Mouse (Mus musculus) skeletal muscle tissue, postnatal 0 days (tissue): Measurements from ENCODE around the gene Fgfr1op2. TPM values are rescaled to one million over a fixed set of nuclear protein-coding genes. Genes with fewer than 3 reads are reported as not detected.

Experiments
- polyA plus RNA-seq: library from polyadenylated mRNA; unstranded; fragments of >200 nt; fragmentation: Nextera tagmentation; extraction: Ambion mirVana; gene quantifications from 2 replicates; pipeline ENCODE4 v1.2.1, GENCODE M21; 2015

Gene Fgfr1op2
- polyA plus RNA-seq = 58.9 and 65.2 TPM in 2 replicates

DNA sequence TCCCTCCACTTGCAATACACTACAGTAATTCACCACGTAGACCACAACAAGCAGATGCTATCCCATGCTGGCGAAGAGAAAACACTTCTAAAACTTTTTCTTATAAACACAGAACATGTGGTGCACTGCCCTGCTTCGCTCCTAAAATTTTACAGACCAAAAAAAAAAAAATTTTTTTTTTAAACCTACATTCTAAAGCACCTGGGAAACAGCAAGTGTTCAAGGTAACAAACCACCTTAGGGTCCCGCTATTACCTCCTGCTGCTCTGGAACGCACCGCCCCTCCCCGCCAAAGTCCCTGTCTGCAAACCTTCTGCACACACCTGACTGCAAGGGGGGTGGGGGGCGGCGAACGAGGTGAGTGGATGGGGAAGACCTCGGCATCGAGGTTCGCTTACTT is at the start of gene Fgfr1op2:
Gene Fgfr1op2, plus strand, starts transcription at position 301 of the 400 bp plus-strand sequence.

DNA sequence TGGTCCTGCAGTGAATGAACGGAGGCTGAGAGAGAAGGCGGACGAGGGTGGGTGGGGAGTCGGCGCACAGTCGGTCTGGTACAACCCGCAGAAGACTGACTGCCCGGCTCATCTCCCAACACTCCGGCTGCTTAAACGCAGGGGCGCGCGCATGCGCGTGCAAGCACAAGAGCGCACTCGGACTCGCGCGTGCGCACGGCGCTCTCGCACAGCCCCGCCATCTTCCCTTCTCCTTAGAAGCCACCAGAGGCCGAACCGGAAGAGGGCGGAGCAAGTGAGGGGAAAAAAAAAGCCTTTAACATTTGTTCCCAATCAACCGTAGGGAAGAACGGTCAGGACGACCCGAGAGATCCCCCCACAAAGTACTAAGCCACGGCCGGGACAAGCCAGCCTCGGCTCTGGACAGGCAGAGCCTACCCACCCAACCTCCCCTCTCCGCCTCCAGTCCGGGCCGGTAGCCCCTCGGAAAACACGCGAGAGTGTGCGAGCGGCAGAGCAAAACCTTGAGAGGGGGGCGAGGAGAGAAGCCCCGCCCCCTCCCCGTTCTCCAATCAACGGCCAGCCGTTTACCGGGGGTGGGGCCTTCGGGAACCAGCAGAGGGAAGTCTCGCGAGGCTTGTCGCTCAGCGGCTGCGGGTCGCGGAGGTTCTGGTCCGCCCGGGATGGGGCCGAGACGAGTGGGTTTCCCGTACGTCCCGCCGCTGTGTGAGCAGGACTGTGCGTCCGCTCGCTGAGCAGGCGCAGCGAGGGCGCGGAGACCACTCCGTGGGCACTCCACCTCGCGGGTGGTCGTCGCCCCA is 507 bp downstream of the Fgfr1op2 start, which contains the start of gene Ints13:
Gene Ints13, minus strand, starts transcription at position 526 of the 800 bp plus-strand sequence.

DNA sequence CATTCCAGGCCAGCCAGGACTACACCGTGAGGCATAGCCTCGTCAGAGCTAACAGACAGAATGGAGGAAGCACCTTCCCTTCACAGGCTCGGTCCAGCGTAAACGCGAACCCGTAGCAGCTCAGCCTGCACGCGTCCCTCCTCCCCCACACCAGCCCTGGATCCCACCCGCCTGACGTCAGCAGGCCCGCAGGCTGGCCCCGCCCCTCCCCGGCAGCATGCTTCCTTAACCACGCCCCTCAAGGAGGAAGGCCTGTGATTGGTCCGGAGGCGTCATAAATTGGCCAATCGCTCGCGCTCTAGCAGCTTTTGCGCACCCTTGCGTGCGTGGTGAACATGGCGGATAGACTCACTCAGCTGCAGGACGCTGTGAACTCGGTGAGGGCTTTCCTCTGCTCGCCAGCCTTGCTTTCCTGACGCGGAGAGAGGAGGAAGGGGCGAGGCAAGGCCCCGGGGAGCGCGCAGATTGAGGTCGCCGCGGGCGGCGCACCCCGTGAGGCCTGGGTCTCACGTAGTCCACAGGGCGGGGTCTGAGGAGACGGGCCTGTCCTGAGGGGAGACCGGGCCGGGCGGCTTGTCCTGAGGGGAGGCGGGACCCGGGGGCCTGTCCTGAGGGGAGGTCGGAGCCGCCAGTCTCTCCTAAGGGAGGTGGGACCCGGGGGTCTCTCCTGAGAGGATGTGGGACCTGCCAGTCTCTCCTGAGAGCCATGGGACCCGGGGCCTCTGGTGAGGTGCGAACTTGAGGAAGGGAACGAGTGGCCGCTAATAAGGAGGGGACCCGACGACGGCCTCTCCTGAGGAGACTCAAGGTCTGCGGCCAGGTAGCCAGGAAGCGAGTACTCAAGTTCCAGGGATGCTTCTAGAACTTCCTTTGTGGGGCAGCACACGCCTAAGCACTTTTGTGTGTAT is 65.5 kb downstream of the Fgfr1op2 start, which contains the start of the genes Med21 and Tm7sf3:
Gene Med21, plus strand, starts transcription at position 272 of the 908 bp plus-strand sequence.
Gene Tm7sf3, minus strand, starts transcription at position 549 of the 908 bp plus-strand sequence.

Other genes starting within 250 kb of the Fgfr1op2 start
- 9.6 and 10.8 TPM in 2 replicates for gene Itpr2, start 75.0 kb upstream of the Fgfr1op2 start, polyA plus RNA-seq
- 18.2 and 20.1 TPM in 2 replicates for gene Ints13, start 632 bp downstream of the Fgfr1op2 start, polyA plus RNA-seq
- 106 and 107 TPM in 2 replicates for gene Med21, start 65.3 kb downstream of the Fgfr1op2 start, polyA plus RNA-seq
- gene Tm7sf3, start 65.6 kb downstream of the Fgfr1op2 start, polyA plus RNA-seq = 19.8 and 23.3 TPM in 2 replicates
- gene Stk38l, start 147.8 kb downstream of the Fgfr1op2 start, polyA plus RNA-seq = 7.2 and 8.4 TPM in 2 replicates
- gene Arntl2, start 218.9 kb downstream of the Fgfr1op2 start, polyA plus RNA-seq = 2.0 and 2.1 TPM in 2 replicates